Mouse (Mus musculus) kidney, embryonic 14.5 days (tissue): ENCODE measurements around the gene Gm11214. TPM values are rescaled to one million over a fixed set of nuclear protein-coding genes. Genes with fewer than 3 reads are reported as not detected.

ENCODE experiments used
- ATAC-seq: fragments of 200-750 bp; cut with Nextera tagmentation; 2 replicates; pipeline ENCODE4 v1.8.0; 2017; ENCODE audit warnings: moderate number of reproducible peaks, mild to moderate bottlenecking, moderate TSS enrichment, moderate library complexity; ENCODE audit not compliant: low FRiP score, low TSS enrichment
- H3K27ac ChIP-seq: fragments of 300-500 bp; sonication (generic); 2 replicates; pipeline ENCODE4 v1.5.1; 2014; ENCODE audit warnings: low read depth, mild to moderate bottlenecking, low read length, moderate library complexity, mixed read lengths
- H3K27me3 ChIP-seq: fragments of 300-500 bp; sonication (generic); 2 replicates; pipeline ENCODE4 v1.6.1; 2014; ENCODE audit warnings: mild to moderate bottlenecking, low read length; ENCODE audit not compliant: control insufficient read depth, insufficient read depth
- H3K36me3 ChIP-seq: fragments of 300-500 bp; sonication (generic); 2 replicates; pipeline ENCODE4 v1.6.1; 2014; ENCODE audit warnings: low read length, mixed read lengths; ENCODE audit not compliant: control insufficient read depth, insufficient read depth
- H3K4me1 ChIP-seq: fragments of 300-500 bp; sonication (generic); 2 replicates; pipeline ENCODE4 v1.6.1; 2014; ENCODE audit warnings: low read length, mixed read lengths; ENCODE audit not compliant: control insufficient read depth, insufficient read depth
- H3K4me2 ChIP-seq: fragments of 300-500 bp; sonication (generic); replicated peaks from 2 replicates; pipeline ENCODE4 v1.6.1; 2014; ENCODE audit warnings: low read depth, mild to moderate bottlenecking, low read length
- H3K4me3 ChIP-seq: fragments of 300-500 bp; sonication (generic); 2 replicates; pipeline ENCODE4 v1.5.1; 2014; ENCODE audit warnings: mild to moderate bottlenecking, low read length
- H3K9ac ChIP-seq: fragments of 300-500 bp; sonication (generic); 2 replicates; pipeline ENCODE4 v1.6.1; 2014; ENCODE audit warnings: low read depth, mild to moderate bottlenecking, low read length, moderate library complexity
- H3K9me3 ChIP-seq: fragments of 300-500 bp; sonication (generic); 2 replicates; pipeline ENCODE4 v1.6.1; 2016; ENCODE audit warnings: low read length; ENCODE audit not compliant: control insufficient read depth
- WGBS: fragments of 180-500 bp; shearing (Covaris S2); extraction: QIAGEN DNeasy Blood & Tissue Kit; methylation state at CpG from one replicate; pipeline ENCODE4 v1.1.7; 2014; 5-methylcytosine and 5-hydroxymethylcytosine counted together
- polyA plus RNA-seq: library from polyadenylated mRNA; unstranded; fragments of >200 nt; fragmentation: Nextera tagmentation; extraction: Ambion mirVana; gene quantifications from 2 replicates; pipeline ENCODE4 v1.2.1, GENCODE M21; 2014

The Gm11214 gene
- polyA plus RNA-seq = not detected in 2 replicates

- 92% methylated on average over 6 of the region's 6 CpGs for WGBS
These were observed at the start of gene Gm11214 for GRCm38 (mm10) chr4:63663279-63663678. TSS of gene Gm11214 (minus strand) at chr4:63663379.

GRCm38 (mm10) chr4:63711886-63712285 is 48.7 kb upstream of the Gm11214 start:
- no peak for ATAC-seq
- WGBS = 79% methylated on average over 5 of the region's 5 CpGs
- H3K9me3 ChIP-seq = no peaks in the 10 kb centered on the region
- no peak overlapping the region for H3K27ac ChIP-seq
- no peaks in the 10 kb centered on the region for H3K27me3 ChIP-seq
- no peak overlapping the region for H3K4me2 ChIP-seq
- no peaks in the 10 kb centered on the region for H3K4me1 ChIP-seq
- no peaks in the 10 kb centered on the region for H3K36me3 ChIP-seq
- no peak overlapping the region for H3K9ac ChIP-seq
- H3K4me3 ChIP-seq = no peak overlapping the region

More at GRCm38 (mm10) chr4:63663279-63663678, at the start of gene Gm11214:
- no peak within 1 kb of the TSS for H3K27ac ChIP-seq
- no peaks in the 10 kb centered on the region for H3K36me3 ChIP-seq
- no peaks in the 10 kb centered on the region for H3K27me3 ChIP-seq
- no peak for ATAC-seq
- no peaks in the 10 kb centered on the region for H3K9me3 ChIP-seq
- no peak within 1 kb of the TSS for H3K9ac ChIP-seq
- H3K4me2 ChIP-seq = no peak within 1 kb of the TSS
- H3K4me1 ChIP-seq = no peaks in the 10 kb centered on the region
- no peak within 1 kb of the TSS for H3K4me3 ChIP-seq

GRCm38 (mm10) chr4:63710431-63711220 is 47.4 kb upstream of the Gm11214 start:
- Histone ChIP-seq H3K9me3 (no peaks in the 10 kb centered on the region), H3K4me1 (no peaks in the 10 kb centered on the region), H3K27me3 (no peaks in the 10 kb centered on the region), H3K36me3 (no peaks in the 10 kb centered on the region), H3K4me2 (no peak overlapping the region), H3K27ac (no peak overlapping the region), H3K9ac (no peak overlapping the region), H3K4me3 (no peak overlapping the region)
- 84% methylated on average over 8 of the region's 8 CpGs for WGBS
- ATAC-seq = no peak

- H3K27me3 ChIP-seq = no peaks in the 10 kb centered on the region
- no peak overlapping the region for H3K4me3 ChIP-seq
- H3K9me3 ChIP-seq = no peaks in the 10 kb centered on the region
- ATAC-seq = no peak
- no peak overlapping the region for H3K4me2 ChIP-seq
- no peaks in the 10 kb centered on the region for H3K36me3 ChIP-seq
- no peak overlapping the region for H3K9ac ChIP-seq
- WGBS = 90% methylated on average over 1 of the region's 1 CpGs
- H3K27ac ChIP-seq = no peak overlapping the region
- no peaks in the 10 kb centered on the region for H3K4me1 ChIP-seq
These were observed 43.2 kb upstream of the Gm11214 start for GRCm38 (mm10) chr4:63706279-63706971.

GRCm38 (mm10) chr4:63704232-63704631 is 41.1 kb upstream of the Gm11214 start:
- Histone ChIP-seq H3K4me2 (no peak overlapping the region), H3K27ac (no peak overlapping the region), H3K9me3 (no peaks in the 10 kb centered on the region), H3K4me3 (no peak overlapping the region), H3K27me3 (no peaks in the 10 kb centered on the region), H3K9ac (no peak overlapping the region), H3K36me3 (no peaks in the 10 kb centered on the region), H3K4me1 (no peaks in the 10 kb centered on the region)
- no peak for ATAC-seq
- 82% methylated on average over 5 of the region's 5 CpGs for WGBS

GRCm38 (mm10) chr4:63703686-63704085 is 40.5 kb upstream of the Gm11214 start:
- 84% methylated on average over 2 of the region's 2 CpGs for WGBS

GRCm38 (mm10) chr4:63702006-63702704 is 39.0 kb upstream of the Gm11214 start:
- no peak overlapping the region for H3K27ac ChIP-seq
- no peaks in the 10 kb centered on the region for H3K9me3 ChIP-seq
- WGBS = 88% methylated on average over 4 of the region's 4 CpGs
- no peak for ATAC-seq
- H3K4me3 ChIP-seq = no peak overlapping the region
- H3K9ac ChIP-seq = no peak overlapping the region
- H3K27me3 ChIP-seq = no peaks in the 10 kb centered on the region
- H3K4me1 ChIP-seq = no peaks in the 10 kb centered on the region
- no peak overlapping the region for H3K4me2 ChIP-seq
- no peaks in the 10 kb centered on the region for H3K36me3 ChIP-seq

More at GRCm38 (mm10) chr4:63703686-63704085, 40.5 kb upstream of the Gm11214 start:
- Histone ChIP-seq H3K36me3 (no peaks in the 10 kb centered on the region), H3K9me3 (no peaks in the 10 kb centered on the region), H3K4me2 (no peak overlapping the region), H3K4me1 (no peaks in the 10 kb centered on the region), H3K27ac (no peak overlapping the region), H3K27me3 (no peaks in the 10 kb centered on the region), H3K4me3 (no peak overlapping the region), H3K9ac (no peak overlapping the region)
- no peak for ATAC-seq

GRCm38 (mm10) chr4:63699749-63700148 is 36.6 kb upstream of the Gm11214 start:
- 50% methylated on average over 3 of the region's 3 CpGs for WGBS
- Histone ChIP-seq H3K4me3 (no peak overlapping the region), H3K9me3 (no peaks in the 10 kb centered on the region), H3K36me3 (no peaks in the 10 kb centered on the region), H3K9ac (no peak overlapping the region), H3K4me1 (no peaks in the 10 kb centered on the region), H3K27ac (no peak overlapping the region), H3K27me3 (no peaks in the 10 kb centered on the region), H3K4me2 (no peak overlapping the region)
- ATAC-seq = no peak
